Mouse (Mus musculus): ENCODE measurements around the gene Gm11172. TPM values are rescaled to one million over a fixed set of nuclear protein-coding genes. Genes with fewer than 3 reads are reported as not detected.

Gene Gm11172
- polyA plus RNA-seq, 1 experiment = not detected

DNA sequence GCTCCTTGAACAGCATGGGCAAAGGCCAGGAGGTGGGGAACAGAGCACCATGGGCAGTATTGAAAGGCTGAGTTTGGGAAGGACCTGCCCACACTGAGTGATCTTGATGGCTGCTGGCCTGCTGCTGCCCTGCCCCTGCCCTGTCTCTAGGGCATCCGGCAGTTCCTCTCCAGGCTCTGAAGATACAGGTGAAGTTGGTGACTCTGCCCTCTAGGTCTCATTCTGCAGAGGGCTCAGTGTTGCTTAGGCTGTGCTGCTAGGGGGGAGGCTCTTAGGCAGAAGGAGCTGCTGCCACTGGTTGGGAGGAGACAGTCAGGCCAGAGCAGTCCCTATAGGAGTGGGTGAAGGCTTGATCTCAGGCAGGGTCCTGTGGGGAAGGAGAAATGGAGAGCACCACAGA, 25.2 kb downstream of the Gm11172 start:
- TF ChIP-seq GATA1 (IDR thresholded peaks at IDR 0.05; ENCODE audit: low read length) = no peak

- TF ChIP-seq GATA1 (IDR thresholded peaks at IDR 0.05; ENCODE audit: low read length) = no peak
These were observed 26.0 kb downstream of the Gm11172 start for GRCm38 (mm10) chr16:10838487-10839245.

GRCm38 (mm10) chr16:10840018-10840417, 27.3 kb downstream of the Gm11172 start:
- TF ChIP-seq GATA1 (IDR thresholded peaks at IDR 0.05; ENCODE audit: low read length) = no peak

- TF ChIP-seq GATA1 (IDR thresholded peaks at IDR 0.05; ENCODE audit: low read length) = no peak
These were observed 29.7 kb downstream of the Gm11172 start for GRCm38 (mm10) chr16:10842282-10842855.

DNA sequence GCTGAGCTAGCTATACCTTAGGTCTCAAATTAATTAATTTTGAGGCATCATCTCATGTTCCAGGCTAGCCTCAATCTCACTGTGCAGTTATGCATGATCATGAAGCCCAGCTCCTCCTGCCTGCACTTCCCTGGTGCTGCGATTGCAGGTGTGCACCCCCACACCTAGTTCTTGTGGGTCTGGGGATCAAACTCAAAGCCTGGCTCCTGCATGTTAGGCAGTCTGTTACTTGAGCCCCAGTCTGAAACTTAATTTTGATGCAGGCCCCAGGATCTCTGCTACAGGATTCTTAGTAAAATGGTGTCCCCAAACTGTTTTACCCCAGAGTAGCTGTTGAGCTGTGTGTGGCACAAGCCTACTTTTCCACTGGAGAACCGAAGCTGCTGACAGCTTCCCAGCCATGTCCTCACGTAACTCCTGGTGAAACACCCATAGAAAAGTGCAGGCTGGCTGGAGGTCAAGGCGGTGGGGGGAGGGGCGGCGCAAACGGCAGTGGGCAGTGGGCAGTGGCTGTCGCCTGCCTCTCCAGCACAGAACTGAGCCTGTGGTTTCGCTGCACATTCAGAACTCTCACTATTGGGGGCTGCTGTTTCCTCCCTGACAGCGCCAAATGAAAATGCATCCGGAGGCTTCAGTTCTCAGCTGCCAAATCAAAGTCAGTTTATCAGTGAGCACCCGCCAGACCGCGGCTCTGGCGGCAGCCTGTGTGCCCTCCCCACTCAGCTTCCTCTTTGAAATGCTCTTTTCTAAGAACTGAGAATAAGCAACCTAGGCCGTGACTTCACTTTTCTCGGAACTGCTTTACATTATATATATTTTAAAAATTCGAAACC, 31.0 kb downstream of the Gm11172 start:
- TF ChIP-seq GATA1 (IDR thresholded peaks at IDR 0.05; ENCODE audit: low read length) = no peak

DNA sequence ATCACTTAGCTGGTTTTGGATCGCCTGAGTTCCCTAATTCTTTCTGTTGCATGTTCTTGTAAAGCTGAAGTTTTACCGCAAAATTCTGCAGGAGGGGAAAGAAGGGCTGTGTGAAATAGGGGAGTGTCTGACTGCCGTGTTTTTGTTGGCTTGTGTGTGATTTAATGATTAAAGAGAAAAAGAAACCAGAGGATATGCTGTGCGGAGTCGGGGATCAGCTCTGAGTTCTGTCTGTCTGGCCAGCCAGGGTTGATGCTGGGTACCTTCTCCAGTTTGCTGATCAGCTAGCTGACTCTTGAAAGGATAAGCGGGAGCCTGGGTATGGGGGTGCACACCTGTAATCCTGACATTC, 31.6 kb downstream of the Gm11172 start:
- TF ChIP-seq GATA1 (IDR thresholded peaks at IDR 0.05; ENCODE audit: low read length) = no peak

DNA sequence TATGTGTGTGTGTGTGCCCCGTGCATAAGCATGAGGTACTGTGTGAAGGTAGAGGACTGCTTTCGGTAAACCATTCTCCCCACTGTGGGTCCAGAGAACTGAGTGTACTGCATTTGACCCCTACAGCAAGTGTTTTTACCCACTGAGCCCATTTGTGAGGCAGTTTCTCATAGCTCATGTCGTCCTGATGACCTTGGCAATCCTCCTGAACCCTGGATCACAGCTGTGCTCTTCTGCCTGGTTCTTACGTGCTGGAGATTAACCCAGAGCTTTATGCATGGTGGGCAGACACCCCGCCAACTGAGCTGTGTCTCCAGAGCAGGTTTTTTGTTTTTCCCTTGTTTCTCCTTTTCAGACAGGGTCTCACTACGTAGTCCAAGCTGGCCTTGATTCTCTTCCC, 33.2 kb downstream of the Gm11172 start:
- TF ChIP-seq GATA1 (IDR thresholded peaks at IDR 0.05; ENCODE audit: low read length) = no peak

DNA sequence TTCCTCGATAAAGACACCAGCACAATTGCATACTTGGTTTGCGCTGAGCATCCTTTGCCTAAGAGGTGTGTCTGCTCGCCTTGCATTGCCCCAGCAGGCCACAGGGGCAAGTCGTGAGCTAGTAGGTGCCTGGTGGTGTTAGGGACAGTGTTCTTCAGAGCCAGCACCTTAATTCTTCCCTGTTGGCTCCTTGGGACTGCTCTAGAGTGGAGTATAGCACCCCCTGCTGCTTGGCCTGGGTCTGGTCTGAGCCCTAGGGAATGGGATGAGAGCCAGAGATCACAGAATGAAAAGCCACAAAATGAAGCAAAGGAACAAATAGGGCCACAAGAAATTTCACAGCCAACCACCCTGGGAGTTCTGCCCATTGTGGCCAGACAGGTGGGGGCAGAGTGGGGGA, 33.8 kb downstream of the Gm11172 start:
- TF ChIP-seq GATA1 (IDR thresholded peaks at IDR 0.05; ENCODE audit: low read length) = no peak

DNA sequence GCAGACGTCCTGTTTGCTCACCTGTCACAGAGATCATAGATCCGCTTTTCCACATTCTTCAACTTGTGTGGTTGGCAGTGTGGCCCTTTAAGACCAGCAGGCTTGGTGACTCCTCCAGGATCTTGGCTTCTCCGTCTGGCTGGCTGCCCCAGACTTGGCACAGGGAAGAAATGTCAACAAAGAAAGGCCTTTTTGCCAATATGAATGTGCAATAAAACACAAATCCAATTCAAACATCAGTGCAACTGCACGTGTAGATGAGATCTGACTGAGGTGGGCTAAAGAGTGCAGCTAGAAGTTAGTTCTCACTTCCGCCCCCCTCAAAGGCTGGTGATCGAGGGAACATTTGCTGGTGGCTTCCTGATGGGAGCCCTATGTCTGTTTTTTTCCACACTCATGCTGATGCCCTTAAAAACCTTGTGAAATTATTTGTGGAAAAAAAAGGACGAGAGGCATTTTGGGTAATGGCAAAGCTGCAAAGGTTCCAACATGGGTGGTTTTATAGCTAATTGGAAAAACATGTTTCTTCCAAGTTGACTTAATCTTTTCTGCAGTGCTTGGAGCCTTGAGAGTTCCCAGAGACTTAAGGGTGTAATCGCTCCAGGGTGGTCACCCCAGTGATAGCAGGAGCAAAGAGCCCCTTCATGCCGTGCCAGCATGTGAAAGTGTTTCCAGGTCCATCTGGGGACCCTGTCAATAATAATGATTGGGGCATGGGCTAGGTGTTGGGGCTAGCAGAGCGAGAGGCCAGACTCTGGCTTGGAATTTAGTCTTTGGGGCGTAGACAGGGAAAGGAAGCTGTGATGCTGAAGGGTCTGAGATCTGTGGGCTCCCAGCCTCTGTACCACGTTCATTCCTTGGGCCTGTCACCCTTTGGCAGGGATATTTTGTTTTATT, 37.5 kb downstream of the Gm11172 start:
- no peak for TF ChIP-seq GATA1 (IDR thresholded peaks at IDR 0.05; ENCODE audit: low read length)

- TF ChIP-seq GATA1 (IDR thresholded peaks at IDR 0.05; ENCODE audit: low read length) = no peak
These were observed 38.2 kb downstream of the Gm11172 start for GRCm38 (mm10) chr16:10850905-10851304.

GRCm38 (mm10) chr16:10859726-10860245, 47.1 kb downstream of the Gm11172 start:
- TF ChIP-seq GATA1 (IDR thresholded peaks at IDR 0.05; ENCODE audit: low read length) = no peak

DNA sequence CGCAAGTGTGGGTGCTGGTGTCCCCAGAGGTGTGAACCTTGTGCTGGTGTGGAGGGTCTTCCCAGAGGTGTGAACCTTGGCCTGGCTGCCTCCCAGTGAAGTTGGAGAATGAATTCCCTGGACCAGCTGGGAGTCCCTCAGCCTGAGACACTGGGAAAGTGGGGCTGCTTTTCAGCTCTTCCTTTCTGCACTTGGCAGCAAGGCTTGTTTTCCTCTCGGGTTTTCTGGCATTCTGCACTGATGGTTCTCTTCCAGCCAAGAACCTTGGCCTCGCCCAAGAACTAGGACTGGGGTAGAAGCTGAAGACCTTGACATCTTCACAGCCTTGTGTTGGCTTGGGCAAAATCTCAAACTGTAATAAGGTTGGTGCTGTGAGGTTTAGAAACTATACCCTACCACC, 48.7 kb downstream of the Gm11172 start:
- TF ChIP-seq GATA1 (IDR thresholded peaks at IDR 0.05; ENCODE audit: low read length) = no peak

Other genes with a start within 250 kb of the Gm11172 start
- 6.9 and 9.4 TPM in 2 replicates for gene Socs1, start 27.4 kb upstream of the Gm11172 start, polyA plus RNA-seq (2012)
- not detected in 2 replicates for gene Tnp2, start 24.3 kb upstream of the Gm11172 start, polyA plus RNA-seq (2012)
- not detected in 2 replicates for gene Prm3, start 22.0 kb upstream of the Gm11172 start, polyA plus RNA-seq (2012)
- gene Prm2, start 16.8 kb upstream of the Gm11172 start, polyA plus RNA-seq (2012) = not detected in 2 replicates
- gene Prm1, start 7.1 kb upstream of the Gm11172 start, polyA plus RNA-seq (2012) = not detected in 2 replicates
- gene Rmi2, start 22.1 kb downstream of the Gm11172 start, polyA plus RNA-seq (2012) = 5.8 and 7.3 TPM in 2 replicates
- 0.10 and 0.18 TPM in 2 replicates for gene Snn, start 248.0 kb downstream of the Gm11172 start, polyA plus RNA-seq (2012)